Mouse (Mus musculus): Measurements from ENCODE around the gene Tecpr1.

DNA sequence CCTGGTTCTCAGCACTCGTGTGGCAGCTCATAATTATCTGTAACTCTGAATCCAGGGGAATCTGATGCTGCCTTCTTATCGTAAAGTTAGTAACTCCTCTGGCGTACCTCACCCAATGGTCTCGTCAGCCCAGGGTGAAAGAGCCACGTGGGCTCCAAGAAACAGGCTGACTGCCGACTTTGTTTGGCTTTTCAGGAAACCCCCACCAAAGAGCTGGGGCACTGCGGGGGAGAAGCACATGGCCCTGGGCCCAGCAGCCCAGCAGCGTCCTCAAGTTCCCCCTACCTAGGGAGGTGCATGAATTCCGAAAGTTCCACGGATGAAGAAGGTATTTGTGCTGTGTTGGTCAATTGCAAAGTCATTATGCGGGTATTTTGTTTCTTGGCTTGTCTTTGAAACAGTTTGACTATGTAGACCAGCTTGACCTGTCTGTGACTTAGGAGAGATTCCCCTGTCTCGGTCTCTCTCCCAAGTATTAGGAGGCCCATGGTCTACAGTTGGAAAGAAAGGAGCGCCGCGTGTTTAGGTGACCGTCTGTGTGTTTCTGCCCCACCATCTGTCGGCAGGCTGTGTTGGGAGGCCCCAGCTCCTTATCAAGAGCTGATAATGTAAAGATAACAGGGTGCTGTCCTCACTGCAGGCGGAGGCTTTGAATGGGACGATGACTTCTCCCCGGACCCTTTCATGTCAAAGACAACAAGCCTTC, 40.7 kb downstream of the Tecpr1 start:
- no peak for TF ChIP-seq CTCF (IDR thresholded peaks at IDR 0.05; ENCODE audit: borderline replicate concordance, extremely low read depth, insufficient read depth, insufficient read length)
- no peak for TF ChIP-seq POLR2A (IDR thresholded peaks at IDR 0.05; ENCODE audit: borderline replicate concordance, extremely low read depth, insufficient read depth, insufficient read length, poor library complexity, severe bottlenecking)

Measured in brain, embryonic 14.5 days (tissue).